Mouse (Mus musculus): ENCODE data around the gene Hist2h2ac. TPM values are rescaled to one million over a fixed set of nuclear protein-coding genes. Genes with fewer than 3 reads are reported as not detected.
"Not testable (repeated sequence)": the region's sequence is repeated elsewhere in the genome, so short reads cannot be mapped to it uniquely, and the experiment has no call there.

Gene Hist2h2ac
- polyA plus RNA-seq, 1 experiment from 2014 or later = 4.7 TPM

- Histone ChIP-seq H3K4me1 (ENCODE audit: control insufficient read depth, insufficient read depth, low read length) (peaks cover 21% of the 10 kb centered on the region), H3K4me2 (ENCODE audit: low read depth, low read length) (peak overlapping the region; percentile 40), H3K27ac (ENCODE audit: low read length) (peak overlapping the region; percentile 84), H3K4me3 (ENCODE audit: low read length) (no peak overlapping the region), H3K27me3 (replicated peaks; ENCODE audit: control insufficient read depth, insufficient read depth, low read length) (no peaks in the 10 kb centered on the region), H3K36me3 (ENCODE audit: control insufficient read depth, insufficient read depth, low read length) (no peaks in the 10 kb centered on the region), H3K9ac (ENCODE audit: low read depth, low read length) (peak overlapping the region; percentile 65; the same call in 1 of the 2 replicates), H3K9me3 (ENCODE audit: control insufficient read depth, low read length) (no peaks in the 10 kb centered on the region)
- no peak for ATAC-seq
- 68% methylated on average over 7 of the region's 7 CpGs for WGBS
Observed at GRCm38 (mm10) chr3:96243921-96244572, 23.4 kb upstream of the Hist2h2ac start.

- H3K27ac ChIP-seq (ENCODE audit: low read length) = peak overlapping the region; percentile 84
- no peaks in the 10 kb centered on the region for H3K9me3 ChIP-seq (ENCODE audit: control insufficient read depth, low read length)
- no peaks in the 10 kb centered on the region for H3K36me3 ChIP-seq (ENCODE audit: control insufficient read depth, insufficient read depth, low read length)
- peaks cover 21% of the 10 kb centered on the region for H3K4me1 ChIP-seq (ENCODE audit: control insufficient read depth, insufficient read depth, low read length)
- H3K27me3 ChIP-seq (replicated peaks; ENCODE audit: control insufficient read depth, insufficient read depth, low read length) = no peaks in the 10 kb centered on the region
- peak overlapping the region; percentile 43 for H3K4me2 ChIP-seq (ENCODE audit: low read depth, low read length)
- no peak overlapping the region; the same call in 1 of the 2 replicates for H3K4me3 ChIP-seq (ENCODE audit: low read length)
- no peak for ATAC-seq
- 78% methylated on average over 9 of the region's 9 CpGs for WGBS
- H3K9ac ChIP-seq (ENCODE audit: low read depth, low read length) = peak overlapping the region; percentile 59
Observed at GRCm38 (mm10) chr3:96240799-96241197, 20.1 kb upstream of the Hist2h2ac start.

GRCm38 (mm10) chr3:96239949-96240798 is 19.5 kb upstream of the Hist2h2ac start, which contains the start of gene Hist2h2aa2:
Hist2h2aa2 (minus strand) TSS chr3:96240276.
- peak; percentile 82 for ATAC-seq

GRCm38 (mm10) chr3:96238954-96239793 is 18.5 kb upstream of the Hist2h2ac start, which contains the start of gene Hist2h3c2:
Hist2h3c2 (minus strand) TSS chr3:96239127.
- Histone ChIP-seq H3K9ac (ENCODE audit: low read depth, low read length) (peak within 1 kb of the TSS; percentile 65), H3K27ac (ENCODE audit: low read length) (peak within 1 kb of the TSS; percentile 72), H3K4me1 (ENCODE audit: control insufficient read depth, insufficient read depth, low read length) (peaks cover 18% of the 10 kb centered on the region), H3K4me2 (ENCODE audit: low read depth, low read length) (peak within 1 kb of the TSS; percentile 71), H3K4me3 (ENCODE audit: low read length) (peak within 1 kb of the TSS; percentile 55)
- H3K9me3 ChIP-seq (ENCODE audit: control insufficient read depth, low read length); H3K27me3 ChIP-seq (replicated peaks; ENCODE audit: control insufficient read depth, insufficient read depth, low read length); H3K36me3 ChIP-seq (ENCODE audit: control insufficient read depth, insufficient read depth, low read length): not testable (repeated sequence)
- WGBS = 0% methylated on average over 18 of the region's 68 CpGs
- peak; percentile 92 for ATAC-seq

More at GRCm38 (mm10) chr3:96239949-96240798, 19.5 kb upstream of the Hist2h2ac start, which contains the start of gene Hist2h2aa2:
- H3K9me3 ChIP-seq (ENCODE audit: control insufficient read depth, low read length); H3K36me3 ChIP-seq (ENCODE audit: control insufficient read depth, insufficient read depth, low read length); H3K27me3 ChIP-seq (replicated peaks; ENCODE audit: control insufficient read depth, insufficient read depth, low read length): not testable (repeated sequence)
- Histone ChIP-seq H3K27ac (ENCODE audit: low read length) (peak within 1 kb of the TSS; percentile 84), H3K4me1 (ENCODE audit: control insufficient read depth, insufficient read depth, low read length) (peaks cover 21% of the 10 kb centered on the region), H3K4me3 (ENCODE audit: low read length) (peak within 1 kb of the TSS; percentile 31), H3K9ac (ENCODE audit: low read depth, low read length) (peak within 1 kb of the TSS; percentile 59), H3K4me2 (ENCODE audit: low read depth, low read length) (peak within 1 kb of the TSS; percentile 43)
- WGBS = 6% methylated on average over 18 of the region's 85 CpGs

- WGBS = 0% methylated on average over 12 of the region's 12 CpGs
- Histone ChIP-seq H3K9ac (ENCODE audit: low read depth, low read length) (peak overlapping the region; percentile 65), H3K4me3 (ENCODE audit: low read length) (peak overlapping the region; percentile 55), H3K4me2 (ENCODE audit: low read depth, low read length) (peak overlapping the region; percentile 71), H3K27ac (ENCODE audit: low read length) (peak overlapping the region; percentile 72), H3K36me3 (ENCODE audit: control insufficient read depth, insufficient read depth, low read length) (no peaks in the 10 kb centered on the region), H3K9me3 (ENCODE audit: control insufficient read depth, low read length) (no peaks in the 10 kb centered on the region), H3K27me3 (replicated peaks; ENCODE audit: control insufficient read depth, insufficient read depth, low read length) (no peaks in the 10 kb centered on the region), H3K4me1 (ENCODE audit: control insufficient read depth, insufficient read depth, low read length) (peaks cover 12% of the 10 kb centered on the region)
- ATAC-seq = no peak
Observed at GRCm38 (mm10) chr3:96237904-96238511, 17.3 kb upstream of the Hist2h2ac start.

GRCm38 (mm10) chr3:96237335-96237903 is 16.7 kb upstream of the Hist2h2ac start:
- peak overlapping the region; percentile 65 for H3K9ac ChIP-seq (ENCODE audit: low read depth, low read length)
- H3K27me3 ChIP-seq (replicated peaks; ENCODE audit: control insufficient read depth, insufficient read depth, low read length) = no peaks in the 10 kb centered on the region
- no peaks in the 10 kb centered on the region for H3K9me3 ChIP-seq (ENCODE audit: control insufficient read depth, low read length)
- no peak for ATAC-seq
- H3K36me3 ChIP-seq (ENCODE audit: control insufficient read depth, insufficient read depth, low read length) = no peaks in the 10 kb centered on the region
- 14% methylated on average over 7 of the region's 7 CpGs for WGBS
- peak overlapping the region; percentile 55 for H3K4me3 ChIP-seq (ENCODE audit: low read length)
- peak overlapping the region; percentile 71 for H3K4me2 ChIP-seq (ENCODE audit: low read depth, low read length)
- peak overlapping the region; percentile 72 for H3K27ac ChIP-seq (ENCODE audit: low read length)
- H3K4me1 ChIP-seq (ENCODE audit: control insufficient read depth, insufficient read depth, low read length) = peaks cover 12% of the 10 kb centered on the region

GRCm38 (mm10) chr3:96236834-96237334 is 16.2 kb upstream of the Hist2h2ac start:
- Histone ChIP-seq H3K4me3 (ENCODE audit: low read length) (peak overlapping the region; percentile 55), H3K9me3 (ENCODE audit: control insufficient read depth, low read length) (no peaks in the 10 kb centered on the region), H3K27ac (ENCODE audit: low read length) (peak overlapping the region; percentile 72), H3K9ac (ENCODE audit: low read depth, low read length) (peak overlapping the region; percentile 65), H3K36me3 (ENCODE audit: control insufficient read depth, insufficient read depth, low read length) (no peaks in the 10 kb centered on the region), H3K4me2 (ENCODE audit: low read depth, low read length) (peak overlapping the region; percentile 71), H3K27me3 (replicated peaks; ENCODE audit: control insufficient read depth, insufficient read depth, low read length) (no peaks in the 10 kb centered on the region), H3K4me1 (ENCODE audit: control insufficient read depth, insufficient read depth, low read length) (peaks cover 12% of the 10 kb centered on the region)
- no peak for ATAC-seq
- WGBS = 74% methylated on average over 4 of the region's 4 CpGs

- Histone ChIP-seq H3K27ac (ENCODE audit: low read length) (no peak overlapping the region), H3K4me3 (ENCODE audit: low read length) (no peak overlapping the region), H3K27me3 (replicated peaks; ENCODE audit: control insufficient read depth, insufficient read depth, low read length) (no peaks in the 10 kb centered on the region), H3K4me1 (ENCODE audit: control insufficient read depth, insufficient read depth, low read length) (peaks cover 11% of the 10 kb centered on the region), H3K36me3 (ENCODE audit: control insufficient read depth, insufficient read depth, low read length) (no peaks in the 10 kb centered on the region), H3K4me2 (ENCODE audit: low read depth, low read length) (no peak overlapping the region), H3K9me3 (ENCODE audit: control insufficient read depth, low read length) (no peaks in the 10 kb centered on the region), H3K9ac (ENCODE audit: low read depth, low read length) (no peak overlapping the region)
- no peak for ATAC-seq
- WGBS = 46% methylated on average over 3 of the region's 3 CpGs
Observed at GRCm38 (mm10) chr3:96235836-96236235, 15.2 kb upstream of the Hist2h2ac start.
